Mouse (Mus musculus) liver, embryonic 13.5 days (tissue): Measurements from ENCODE around the gene Cog4. TPM values are rescaled to one million over a fixed set of nuclear protein-coding genes. Genes with fewer than 3 reads are reported as not detected.
A peak's percentile ranks its signal among the peaks of the same experiment; 100 is the strongest.
"Not testable (repeated sequence)": the region's sequence is repeated elsewhere in the genome, so short reads cannot be mapped to it uniquely, and the experiment has no call there.

Experiments used
- ATAC-seq: fragments of 200-750 bp; cut with Nextera tagmentation; 2 replicates; pipeline ENCODE4 v1.8.0; 2017; ENCODE audit warnings: low read depth, mild to moderate bottlenecking, moderate number of reproducible peaks, moderate library complexity
- DNase-seq: peaks from one replicate; pipeline ENCODE4 v3.0.0; 2022
- H3K27ac ChIP-seq: fragments of 300-500 bp; sonication (generic); 2 replicates; pipeline ENCODE4 v1.5.1; 2015; ENCODE audit warnings: moderate library complexity, mild to moderate bottlenecking, inconsistent platforms
- H3K27me3 ChIP-seq: fragments of 300-500 bp; sonication (generic); 2 replicates; pipeline ENCODE4 v1.6.1; 2015; ENCODE audit warnings: mild to moderate bottlenecking, inconsistent platforms
- H3K36me3 ChIP-seq: fragments of 300-500 bp; sonication (generic); 2 replicates; pipeline ENCODE4 v1.6.1; 2015; ENCODE audit warnings: mild to moderate bottlenecking, inconsistent platforms
- H3K4me1 ChIP-seq: fragments of 300-500 bp; sonication (generic); replicated peaks from 2 replicates; pipeline ENCODE4 v1.6.1; 2015; ENCODE audit warnings: inconsistent platforms
- H3K4me2 ChIP-seq: fragments of 300-500 bp; sonication (generic); 2 replicates; pipeline ENCODE4 v1.6.1; 2015; ENCODE audit warnings: inconsistent platforms, mild to moderate bottlenecking, moderate library complexity
- H3K4me3 ChIP-seq: fragments of 300-500 bp; sonication (generic); replicated peaks from 2 replicates; pipeline ENCODE4 v1.5.1; 2015; ENCODE audit warnings: mild to moderate bottlenecking, inconsistent platforms
- H3K9ac ChIP-seq: fragments of 300-500 bp; sonication (generic); 2 replicates; pipeline ENCODE4 v1.6.1; 2015; ENCODE audit warnings: mild to moderate bottlenecking, inconsistent platforms
- H3K9me3 ChIP-seq: fragments of 300-500 bp; sonication (generic); replicated peaks from 2 replicates; pipeline ENCODE4 v1.6.1; 2016; ENCODE audit warnings: inconsistent platforms
- WGBS: fragments of 180-500 bp; shearing (Covaris S2); methylation state at CpG from one replicate; pipeline ENCODE4 v1.1.7; 2015; ENCODE audit not compliant: insufficient replicate concordance; 5-methylcytosine and 5-hydroxymethylcytosine counted together
- polyA plus RNA-seq: library from polyadenylated mRNA; unstranded; fragments of >200 nt; fragmentation: Nextera tagmentation; extraction: Ambion mirVana; gene quantifications from 2 replicates; pipeline ENCODE4 v1.2.1, GENCODE M21; 2015

Gene Cog4
- polyA plus RNA-seq, 1 experiment from 2014 or later: 32.0 TPM

- H3K36me3 ChIP-seq: peaks cover 94% of the 10 kb centered on the region
- ATAC-seq, DNase-seq: not testable (repeated sequence)
Observed at GRCm38 (mm10) chr8:110861347-110862025, 15.1 kb downstream of the Cog4 start.

GRCm38 (mm10) chr8:110870501-110870900, 24.1 kb downstream of the Cog4 start:
- Histone ChIP-seq H3K36me3 (peaks cover 93% of the 10 kb centered on the region), H3K9ac (no peak overlapping the region), H3K4me1 (no peaks in the 10 kb centered on the region), H3K4me2 (no peak overlapping the region), H3K9me3 (no peaks in the 10 kb centered on the region), H3K27ac (no peak overlapping the region), H3K27me3 (no peaks in the 10 kb centered on the region), H3K4me3 (no peak overlapping the region)
- DNase-seq (no peak), ATAC-seq (no peak)
- 91% methylated on average over 2 of the region's 2 CpGs for WGBS

More at GRCm38 (mm10) chr8:110861347-110862025, 15.1 kb downstream of the Cog4 start:
- not testable (repeated sequence) for H3K27me3 ChIP-seq, H3K27ac ChIP-seq, H3K9me3 ChIP-seq, H3K4me1 ChIP-seq, H3K9ac ChIP-seq, H3K4me2 ChIP-seq, H3K4me3 ChIP-seq
- WGBS: 88% methylated on average over 7 of the region's 7 CpGs

GRCm38 (mm10) chr8:110877862-110878261, 31.5 kb downstream of the Cog4 start:
- peak; percentile 77 for ATAC-seq
- Histone ChIP-seq H3K9me3 (no peaks in the 10 kb centered on the region), H3K4me2 (no peak overlapping the region), H3K4me1 (peaks cover 16% of the 10 kb centered on the region), H3K9ac (no peak overlapping the region; the same call in 1 of the 2 replicates), H3K27me3 (no peaks in the 10 kb centered on the region), H3K27ac (peak overlapping the region; percentile 63), H3K36me3 (peaks cover 96% of the 10 kb centered on the region), H3K4me3 (no peak overlapping the region)
- no peak for DNase-seq
- WGBS: 18% methylated on average over 4 of the region's 4 CpGs

GRCm38 (mm10) chr8:110881741-110882310, 35.4 kb downstream of the Cog4 start:
- 89% methylated on average over 10 of the region's 10 CpGs for WGBS
- no peak overlapping the region for H3K4me2 ChIP-seq
- H3K9ac ChIP-seq: no peak overlapping the region
- H3K36me3 ChIP-seq: peaks cover 81% of the 10 kb centered on the region
- no peak overlapping the region for H3K27ac ChIP-seq
- H3K4me3 ChIP-seq: no peak overlapping the region
- no peaks in the 10 kb centered on the region for H3K9me3 ChIP-seq
- H3K27me3 ChIP-seq: no peaks in the 10 kb centered on the region
- H3K4me1 ChIP-seq: peaks cover 15% of the 10 kb centered on the region
- ATAC-seq (no peak), DNase-seq (no peak)

GRCm38 (mm10) chr8:110883824-110884223, 37.4 kb downstream of the Cog4 start:
- Histone ChIP-seq H3K9ac (no peak overlapping the region), H3K4me2 (no peak overlapping the region), H3K4me1 (no peaks in the 10 kb centered on the region), H3K27ac (no peak overlapping the region), H3K27me3 (no peaks in the 10 kb centered on the region), H3K4me3 (no peak overlapping the region), H3K9me3 (no peaks in the 10 kb centered on the region), H3K36me3 (peaks cover 79% of the 10 kb centered on the region)
- 92% methylated on average over 18 of the region's 18 CpGs for WGBS
- ATAC-seq: no peak
- no peak for DNase-seq

- Histone ChIP-seq H3K9ac (no peak overlapping the region), H3K4me1 (no peaks in the 10 kb centered on the region; the same call in 1 of the 2 replicates), H3K4me2 (no peak overlapping the region), H3K36me3 (peaks cover 59% of the 10 kb centered on the region), H3K9me3 (no peaks in the 10 kb centered on the region), H3K27ac (no peak overlapping the region), H3K4me3 (no peak overlapping the region), H3K27me3 (no peaks in the 10 kb centered on the region)
- ATAC-seq (no peak), DNase-seq (no peak)
- 76% methylated on average over 3 of the region's 3 CpGs for WGBS
Observed at GRCm38 (mm10) chr8:110886634-110887033, 40.2 kb downstream of the Cog4 start.

GRCm38 (mm10) chr8:110887551-110887950, 41.2 kb downstream of the Cog4 start:
- Histone ChIP-seq H3K4me2 (no peak overlapping the region), H3K27me3 (no peaks in the 10 kb centered on the region), H3K9me3 (no peaks in the 10 kb centered on the region), H3K9ac (no peak overlapping the region), H3K4me1 (no peaks in the 10 kb centered on the region; the same call in 1 of the 2 replicates), H3K27ac (no peak overlapping the region), H3K36me3 (peaks cover 54% of the 10 kb centered on the region), H3K4me3 (no peak overlapping the region)
- no peak for DNase-seq
- ATAC-seq: no peak
- 82% methylated on average over 10 of the region's 10 CpGs for WGBS

GRCm38 (mm10) chr8:110888441-110888840, 42.0 kb downstream of the Cog4 start:
- 85% methylated on average over 8 of the region's 8 CpGs for WGBS
- Histone ChIP-seq H3K4me3 (no peak overlapping the region), H3K4me2 (no peak overlapping the region), H3K9me3 (no peaks in the 10 kb centered on the region), H3K27ac (no peak overlapping the region), H3K4me1 (no peaks in the 10 kb centered on the region; the same call in 1 of the 2 replicates), H3K9ac (no peak overlapping the region), H3K27me3 (no peaks in the 10 kb centered on the region), H3K36me3 (peaks cover 45% of the 10 kb centered on the region)
- no peak for DNase-seq
- ATAC-seq: no peak

GRCm38 (mm10) chr8:110888860-110889259, 42.5 kb downstream of the Cog4 start:
- 83% methylated on average over 16 of the region's 16 CpGs for WGBS
- no peaks in the 10 kb centered on the region; the same call in 1 of the 2 replicates for H3K4me1 ChIP-seq
- no peak overlapping the region for H3K27ac ChIP-seq
- H3K9ac ChIP-seq: no peak overlapping the region
- H3K9me3 ChIP-seq: no peaks in the 10 kb centered on the region
- ATAC-seq: no peak
- H3K4me3 ChIP-seq: no peak overlapping the region
- no peaks in the 10 kb centered on the region for H3K27me3 ChIP-seq
- no peak for DNase-seq
- H3K4me2 ChIP-seq: no peak overlapping the region
- H3K36me3 ChIP-seq: peaks cover 40% of the 10 kb centered on the region

GRCm38 (mm10) chr8:110889904-110890470, 43.6 kb downstream of the Cog4 start:
- no peak for DNase-seq
- Histone ChIP-seq H3K4me3 (no peak overlapping the region), H3K27ac (no peak overlapping the region), H3K27me3 (no peaks in the 10 kb centered on the region), H3K9me3 (no peaks in the 10 kb centered on the region), H3K4me2 (no peak overlapping the region), H3K9ac (no peak overlapping the region), H3K36me3 (peaks cover 37% of the 10 kb centered on the region), H3K4me1 (peaks cover 3% of the 10 kb centered on the region; the same call in 1 of the 2 replicates)
- 73% methylated on average over 12 of the region's 12 CpGs for WGBS
- ATAC-seq: peak; percentile 40; the same call in 1 of the 2 replicates

- DNase-seq (no peak), ATAC-seq (no peak)
- Histone ChIP-seq H3K27ac (no peak overlapping the region), H3K4me2 (no peak overlapping the region), H3K36me3 (peaks cover 26% of the 10 kb centered on the region), H3K9ac (no peak overlapping the region), H3K4me3 (no peak overlapping the region), H3K27me3 (no peaks in the 10 kb centered on the region), H3K4me1 (peaks cover 5% of the 10 kb centered on the region; the same call in 1 of the 2 replicates), H3K9me3 (no peaks in the 10 kb centered on the region)
- 73% methylated on average over 7 of the region's 7 CpGs for WGBS
Observed at GRCm38 (mm10) chr8:110892040-110892439, 45.6 kb downstream of the Cog4 start.
